Mouse (Mus musculus): Measurements from ENCODE around the gene Mars.

Mars gene

GRCm38 (mm10) chr10:127258489-127258888, 53.1 kb downstream of the Mars start:
- DNase-seq: no peak

DNA sequence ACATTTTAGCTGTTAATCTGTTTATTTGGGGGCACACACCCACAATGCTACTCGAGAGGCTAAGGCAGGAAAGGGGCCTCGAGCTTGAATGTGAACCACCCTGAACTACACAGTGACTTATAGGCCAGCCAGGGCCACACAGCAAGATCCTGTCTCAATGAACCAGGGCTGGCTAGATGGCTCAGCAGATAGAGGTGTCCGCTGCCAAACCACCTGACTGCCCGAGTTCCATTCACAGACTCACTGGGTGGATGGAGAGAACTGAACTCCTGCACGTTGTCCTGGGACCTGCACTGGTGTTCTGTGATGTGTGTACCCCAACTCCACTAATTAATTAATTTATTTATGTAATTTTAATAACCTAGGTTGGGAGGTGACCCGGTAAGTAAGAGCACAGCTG, 53.8 kb downstream of the Mars start:
- no peak for DNase-seq

- peak; percentile 80 to 81 for DNase-seq
Measured at GRCm38 (mm10) chr10:127255625-127256345, 55.8 kb downstream of the Mars start.

DNA sequence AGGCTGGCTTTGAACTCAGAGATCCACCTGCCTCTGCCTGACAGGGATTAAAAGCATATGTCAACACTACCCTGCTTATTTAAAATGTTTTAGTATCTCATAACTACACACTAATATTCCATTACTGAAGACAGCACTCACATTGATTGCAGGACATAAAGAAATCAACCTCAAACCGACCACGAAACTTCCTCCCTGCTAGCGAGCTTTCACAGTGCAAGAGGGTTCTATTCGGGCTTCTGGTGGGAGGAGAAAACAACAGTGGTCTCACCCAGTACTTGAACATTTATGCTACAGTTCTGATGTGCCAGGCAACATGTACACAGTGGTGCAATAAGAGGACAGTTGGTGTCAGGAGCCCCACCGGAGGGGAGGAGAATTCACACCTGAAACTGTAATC, 60.8 kb downstream of the Mars start:
- DNase-seq: no peak

All from lung, postnatal 4 days (tissue).